Mouse (Mus musculus) bone marrow macrophage, adult 2 months (primary cell): ENCODE data around the gene Dnajc11.

Experiments
- CTCF ChIP-seq: IDR thresholded peaks from 2 replicates; pipeline ENCODE4 v1.5.1; 2012; ENCODE audit warnings: low read depth, mild to moderate bottlenecking, low read length, moderate library complexity
- POLR2A ChIP-seq: IDR thresholded peaks from 2 replicates; pipeline ENCODE4 v1.6.1; 2012; ENCODE audit warnings: mild to moderate bottlenecking, low read depth, low read length, borderline replicate concordance

DNA sequence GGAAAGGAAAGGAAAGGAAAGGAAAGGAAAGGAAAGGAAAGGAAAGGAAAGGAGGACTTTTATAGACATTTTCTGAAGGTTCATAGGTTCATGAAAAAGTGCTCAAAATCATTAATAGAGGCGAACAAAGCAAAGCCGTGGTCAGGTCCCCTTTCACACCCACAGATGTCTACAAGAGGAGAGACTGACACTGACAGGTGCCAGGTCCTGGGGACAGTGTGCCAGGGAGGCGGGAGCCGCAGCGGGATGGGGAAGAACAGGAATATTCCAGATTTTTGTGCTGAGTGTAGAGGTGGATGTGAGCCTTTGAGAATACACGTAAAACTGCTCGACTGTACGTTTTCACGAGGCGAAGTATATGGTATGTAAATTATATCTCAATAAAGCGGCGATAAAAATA, 38.6 kb upstream of the Dnajc11 start:
- TF ChIP-seq POLR2A (no peak), CTCF (no peak)
